Mouse (Mus musculus): ENCODE data around the gene Cabp2.

Gene Cabp2

DNA sequence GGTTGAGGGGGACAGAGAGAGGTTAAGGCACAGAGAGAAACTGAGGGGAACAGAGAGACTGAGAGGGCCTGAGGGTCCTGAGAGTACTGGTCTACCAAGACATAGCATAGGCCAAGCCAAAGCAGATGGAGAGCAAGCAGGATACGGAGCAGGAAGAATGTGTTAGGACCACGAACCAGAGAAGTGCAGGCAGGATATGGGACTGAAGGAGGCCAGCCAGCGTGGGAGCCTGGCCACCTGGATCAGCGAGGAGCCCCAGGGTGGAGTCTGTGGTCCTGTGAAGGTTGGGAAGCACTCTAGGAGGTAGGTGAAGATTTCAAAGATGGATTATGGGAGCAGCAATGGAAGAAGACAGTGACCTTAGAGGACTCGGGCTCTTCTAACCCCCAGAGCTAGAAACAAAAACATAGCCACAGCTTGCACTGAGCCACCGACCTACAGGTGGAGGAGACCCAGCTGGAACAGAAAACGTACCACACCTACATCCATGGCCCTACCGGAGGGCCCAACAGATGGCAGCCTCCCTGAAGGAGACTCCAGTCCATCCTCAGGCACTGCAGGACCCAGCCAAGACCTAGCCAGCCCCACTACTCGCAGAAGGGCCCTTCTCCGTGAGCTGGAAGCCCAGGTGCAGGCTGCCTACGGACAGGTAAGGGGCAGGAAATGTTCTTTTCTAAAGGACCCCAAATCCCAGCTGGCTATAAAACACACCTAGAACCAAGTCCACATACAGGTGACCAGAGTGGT lies 1.0 kb downstream of the Cabp2 start:
- DNase-seq (ENCODE audit: low read depth), result no peak

DNA sequence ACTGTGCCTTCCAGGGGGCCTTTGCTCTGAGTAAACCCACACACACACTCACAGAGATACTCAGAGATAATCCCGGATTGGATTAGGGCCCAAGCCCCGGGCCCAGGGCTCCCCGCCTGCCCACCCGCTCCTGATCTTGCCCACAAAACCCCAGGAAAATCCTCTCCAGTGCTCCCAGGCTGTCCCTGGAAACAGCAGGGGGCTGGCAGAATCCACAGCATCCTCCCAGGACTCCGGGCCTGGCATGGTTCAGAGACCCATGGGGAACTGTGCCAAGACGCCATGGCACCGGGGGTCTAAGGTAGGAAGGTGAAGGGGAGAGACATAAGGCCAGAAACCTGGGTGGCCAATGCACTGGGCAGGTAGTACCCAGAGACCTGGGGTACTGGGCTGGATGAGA lies 1.9 kb downstream of the Cabp2 start:
- no peak for DNase-seq (ENCODE audit: low read depth)

DNA sequence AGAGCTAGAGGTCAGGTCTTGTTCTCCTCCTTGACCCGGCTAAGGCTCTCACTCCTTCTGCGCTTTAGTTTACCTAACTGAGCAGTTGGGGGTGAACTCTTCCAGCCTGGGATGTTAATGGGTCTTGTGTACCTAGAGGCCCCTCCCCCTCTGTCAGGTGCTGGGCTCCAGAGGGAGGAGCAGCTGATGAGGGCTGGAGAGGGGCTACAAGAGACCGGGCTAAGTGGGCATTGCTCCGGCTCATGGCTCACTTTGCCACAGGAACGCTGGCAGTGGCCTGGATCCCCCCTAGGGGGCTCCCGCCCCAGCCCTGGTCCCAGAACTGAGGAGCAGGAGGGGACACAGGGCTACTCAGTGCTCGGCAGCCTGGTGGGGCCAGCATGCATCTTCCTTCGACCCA lies 2.4 kb downstream of the Cabp2 start:
- DNase-seq (ENCODE audit: low read depth), result no peak

DNA sequence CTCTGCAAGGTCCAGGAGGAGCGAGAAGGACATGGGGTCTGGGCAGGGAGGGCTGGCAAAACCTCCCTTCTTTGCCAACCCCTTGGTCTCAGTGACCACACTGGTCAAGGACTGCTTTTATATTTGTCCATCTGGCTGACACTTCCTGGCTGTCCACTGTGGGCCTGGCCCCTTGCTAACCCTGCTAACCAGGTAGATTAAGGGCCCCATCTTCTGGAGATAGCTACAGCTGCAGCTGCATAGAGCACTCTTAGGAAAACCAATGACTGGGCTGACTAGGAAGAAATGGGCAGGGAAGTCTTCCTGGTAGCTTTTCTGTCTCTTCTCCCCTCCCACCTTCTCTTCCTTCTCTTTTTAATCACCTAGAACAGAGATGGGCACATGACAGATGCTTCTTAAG lies 3.6 kb downstream of the Cabp2 start:
- DNase-seq (ENCODE audit: low read depth), result no peak

DNA sequence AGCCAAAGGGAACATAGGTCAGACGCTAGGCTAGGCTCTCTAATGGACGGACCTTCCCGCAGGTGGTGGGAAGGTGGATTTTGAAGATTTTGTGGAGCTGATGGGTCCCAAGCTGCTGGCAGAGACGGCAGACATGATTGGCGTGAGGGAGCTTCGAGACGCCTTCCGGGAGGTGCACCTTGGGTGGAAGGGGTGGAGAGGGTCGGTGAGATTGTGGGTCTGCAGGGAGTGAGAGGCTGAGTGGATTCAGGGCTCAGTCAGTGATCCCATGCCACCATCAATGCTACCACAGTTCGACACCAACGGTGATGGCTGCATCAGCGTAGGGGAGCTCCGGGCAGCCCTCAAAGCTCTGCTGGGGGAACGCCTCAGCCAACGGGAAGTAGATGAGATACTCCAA lies 4.8 kb downstream of the Cabp2 start:
- no peak for DNase-seq (ENCODE audit: low read depth)

DNA sequence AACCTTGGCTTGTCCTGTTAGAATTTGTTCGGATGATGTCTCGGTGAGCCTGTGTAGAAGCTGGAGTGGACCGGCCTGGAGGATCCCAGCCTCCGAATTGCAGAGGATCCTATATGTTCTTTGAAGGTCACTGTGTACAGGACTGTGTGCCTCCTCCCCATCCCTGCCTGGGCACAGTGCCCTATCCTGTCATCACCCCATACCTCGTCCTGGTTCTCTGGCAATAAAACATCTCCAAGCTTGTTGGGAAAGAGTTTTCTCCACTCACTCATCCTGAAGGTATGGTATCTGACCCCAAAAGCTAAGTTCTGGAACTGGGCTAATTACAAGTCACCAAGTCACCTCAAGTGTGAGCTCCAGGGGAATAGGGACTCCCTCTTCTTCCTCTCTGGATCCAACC lies 5.7 kb downstream of the Cabp2 start:
- DNase-seq (ENCODE audit: low read depth), result peak; percentile 36

GRCm38 (mm10) chr19:4088146-4088545 lies 6.8 kb downstream of the Cabp2 start:
- DNase-seq (ENCODE audit: low read depth), result no peak

DNA sequence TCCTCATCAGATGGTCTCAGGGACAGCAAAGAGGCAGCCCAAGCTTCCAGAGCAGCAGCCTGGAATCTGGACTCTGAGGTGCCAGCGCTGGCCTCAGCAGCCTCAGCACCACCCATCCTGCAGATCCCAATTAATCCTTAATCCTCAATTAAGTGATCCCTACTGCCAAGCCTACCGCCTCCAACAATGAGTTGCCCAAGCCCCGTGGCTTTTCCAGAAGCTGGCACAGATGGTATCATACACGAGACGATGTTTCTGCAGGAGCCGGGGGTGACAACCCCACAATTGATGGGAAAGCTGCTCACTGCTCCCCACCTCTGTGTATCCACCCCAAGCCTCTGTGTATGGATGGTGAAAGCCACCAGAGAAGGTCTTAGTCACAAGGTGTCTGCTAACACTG lies 7.8 kb downstream of the Cabp2 start:
- DNase-seq (ENCODE audit: low read depth), result no peak

- DNase-seq (ENCODE audit: low read depth), result no peak
These were observed 9.1 kb downstream of the Cabp2 start for GRCm38 (mm10) chr19:4090446-4090845.

GRCm38 (mm10) chr19:4091383-4091782 lies 10.0 kb downstream of the Cabp2 start:
- DNase-seq (ENCODE audit: low read depth), result no peak

GRCm38 (mm10) chr19:4092750-4093149 lies 11.4 kb downstream of the Cabp2 start:
- DNase-seq (ENCODE audit: low read depth), result no peak

DNA sequence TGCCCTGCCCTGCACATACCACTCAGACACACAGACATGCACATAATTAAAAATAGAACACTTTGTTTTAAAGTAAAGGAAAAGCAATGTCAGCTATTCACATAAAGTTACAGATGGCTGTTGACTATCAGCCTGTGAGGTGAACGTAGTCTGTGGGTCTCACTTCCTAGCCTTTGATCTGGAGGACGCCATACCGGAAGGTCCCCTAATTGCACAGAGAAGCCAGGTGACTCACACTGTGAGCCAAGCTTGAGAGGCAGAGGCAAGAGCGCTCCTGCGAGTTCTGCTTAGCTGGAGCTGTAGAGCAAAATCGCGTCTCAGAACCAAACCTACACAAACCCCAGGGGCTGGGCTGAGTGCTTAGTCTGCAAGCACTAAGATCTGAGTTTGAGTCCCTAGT lies 12.4 kb downstream of the Cabp2 start:
- DNase-seq (ENCODE audit: low read depth), result no peak

DNA sequence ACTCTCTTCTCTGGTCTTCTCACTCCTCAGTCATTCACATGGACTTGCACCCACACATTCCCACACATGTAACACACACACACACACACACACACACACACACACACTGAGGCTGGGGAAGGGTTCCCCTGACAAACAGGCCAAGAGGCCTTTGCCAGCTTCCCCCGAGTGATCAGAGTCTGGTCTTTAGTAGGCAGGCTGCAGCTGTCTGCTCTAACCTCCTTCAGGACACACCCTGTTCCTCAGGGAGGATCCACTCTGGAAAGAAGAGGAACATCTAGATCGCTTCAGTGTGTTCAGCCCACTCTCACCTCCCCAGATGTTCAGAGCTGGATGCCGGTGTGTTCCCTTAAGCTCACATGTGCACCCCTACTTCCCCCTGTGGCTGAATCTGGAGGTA lies 13.0 kb downstream of the Cabp2 start:
- DNase-seq (ENCODE audit: low read depth), result no peak

GRCm38 (mm10) chr19:4094774-4095303 lies 13.5 kb downstream of the Cabp2 start:
- DNase-seq (ENCODE audit: low read depth), result no peak

- no peak for DNase-seq (ENCODE audit: low read depth)
These were observed 14.4 kb downstream of the Cabp2 start for GRCm38 (mm10) chr19:4095802-4096201.

- DNase-seq (ENCODE audit: low read depth), result peak; percentile 98
These were observed 15.5 kb downstream of the Cabp2 start, which contains the start of gene Cdk2ap2 for GRCm38 (mm10) chr19:4096642-4097440. Cdk2ap2 (plus strand) TSS chr19:4097182.

- no peak for DNase-seq (ENCODE audit: low read depth)
These were observed 16.1 kb downstream of the Cabp2 start for GRCm38 (mm10) chr19:4097441-4097825.

- DNase-seq (ENCODE audit: low read depth), result no peak
These were observed 17.0 kb downstream of the Cabp2 start for GRCm38 (mm10) chr19:4098426-4098825.

GRCm38 (mm10) chr19:4099056-4099455 lies 17.7 kb downstream of the Cabp2 start:
- peak; percentile 78 for DNase-seq (ENCODE audit: low read depth)

DNA sequence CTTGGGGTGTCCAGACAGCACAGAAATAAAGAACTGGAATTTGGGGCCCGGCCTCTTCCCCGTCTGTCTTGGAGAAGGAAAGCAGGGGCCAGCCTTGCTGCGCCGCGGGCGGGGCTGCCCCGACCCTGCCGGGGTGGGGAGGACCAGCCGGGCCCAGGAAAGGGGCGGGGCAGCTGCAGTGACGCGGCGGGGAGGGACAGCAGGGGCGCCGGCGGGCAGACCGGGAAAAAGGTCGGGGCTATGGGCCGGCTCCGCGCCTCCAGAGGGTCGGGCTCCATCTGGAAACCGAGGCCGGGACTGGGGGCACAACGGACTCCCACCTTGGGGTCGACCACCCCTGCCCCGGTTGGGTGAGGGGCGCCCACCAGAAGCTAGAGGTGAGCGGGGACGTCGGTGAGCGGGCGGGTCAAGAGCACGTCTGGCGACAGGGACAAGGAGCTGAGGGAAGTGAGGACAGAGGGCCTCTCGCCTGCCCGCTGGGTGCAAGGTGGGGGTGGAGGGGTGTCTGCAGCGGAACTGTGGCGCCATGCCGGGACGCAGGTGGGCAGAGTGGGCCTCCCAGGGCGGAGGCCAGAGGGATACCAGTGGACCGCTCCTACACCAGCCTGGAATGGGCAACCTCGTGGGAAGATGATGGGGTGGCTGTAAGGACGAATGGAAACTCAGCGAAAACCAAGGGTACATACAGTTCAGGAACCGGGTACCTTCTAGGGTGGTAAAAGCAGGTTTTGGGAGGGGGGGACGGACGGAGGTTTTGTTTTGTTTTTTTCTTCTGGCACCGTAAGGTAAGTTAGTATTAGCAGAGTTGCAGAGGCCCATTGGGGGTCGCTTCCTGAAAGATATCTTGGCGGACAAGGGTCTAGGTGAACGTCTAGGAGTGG lies 18.7 kb downstream of the Cabp2 start, which contains the start of gene Pitpnm1:
Pitpnm1 (plus strand) TSS at position 162 of the 881 bp plus-strand sequence.
- DNase-seq (ENCODE audit: low read depth), result no peak

DNA sequence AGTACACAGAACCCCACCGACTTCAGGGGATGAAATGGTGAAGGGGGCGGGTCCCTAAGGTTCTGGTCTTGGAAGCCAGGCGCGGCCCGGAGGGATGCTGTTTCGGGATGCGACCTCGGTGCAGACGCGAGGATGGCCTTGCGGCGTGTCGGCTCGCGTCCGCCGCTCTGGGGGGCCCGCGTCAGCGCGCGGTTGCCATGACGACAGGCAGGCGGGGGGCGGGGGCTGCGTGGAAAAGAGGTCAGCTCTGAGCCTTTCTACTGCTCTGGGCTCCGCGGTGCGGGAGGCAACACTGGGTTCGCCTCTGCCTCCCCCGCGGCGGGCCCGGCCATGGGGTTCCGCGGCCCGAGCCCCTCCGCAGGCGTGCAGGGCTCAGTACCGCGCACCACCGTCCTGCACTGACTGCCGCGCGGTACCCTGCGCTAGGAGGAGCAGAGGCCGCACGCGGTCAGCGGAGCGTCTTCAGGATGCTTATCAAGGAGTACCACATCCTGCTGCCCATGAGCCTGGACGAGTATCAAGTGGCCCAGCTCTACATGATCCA lies 19.4 kb downstream of the Cabp2 start:
- no peak for DNase-seq (ENCODE audit: low read depth)

- no peak for DNase-seq (ENCODE audit: low read depth)
These were observed 20.1 kb downstream of the Cabp2 start for GRCm38 (mm10) chr19:4101466-4101865.
